Comparison of ENCODE assay signal across 34 mouse cellular contexts in genomic region chr19:29350991-29351390, GRCm38 (mm10). TPM values are rescaled to one million over a fixed set of nuclear protein-coding genes. Genes with fewer than 3 reads are reported as not detected.
DNase-seq lines count a peak whose midpoint lies in the region; ATAC-seq and TF ChIP-seq lines count a peak whose summit lies in the region.
"Had no signal": no experiment of that assay in that cellular context is flagged by ENCODE, and none has a peak within 500 bp of the region (broad histone marks: within the 10 kb centered on the region; RNA-seq: fewer than 3 reads in every experiment).

No protein-coding gene starts in this region.

- ATAC-seq in midbrain, embryonic 11.5 days (ENCODE audit: low FRiP score): no peak
- ATAC-seq: activated CD4-positive, CD25-positive, alpha-beta regulatory T cell, adult 4 months; CD4-positive, CD25-positive, alpha-beta regulatory T cell, adult 4 months; forebrain, embryonic 15.5 days; hindbrain, postnatal 0 days; inflammation-experienced regulatory T-cells, adult 6 months; intestine, embryonic 16.5 days had no signal

- H3K27ac ChIP-seq in midbrain, embryonic 11.5 days (ENCODE audit: low read depth, low read length): no peak overlapping the region
- H3K27ac ChIP-seq in midbrain, embryonic 10.5 days (replicated peaks): no peak overlapping the region
- no peak overlapping the region for H3K27ac ChIP-seq in ES-E14 (ENCODE audit: insufficient read depth, low read depth, low read length, poor library complexity, severe bottlenecking)
- H3K27ac ChIP-seq: embryonic facial prominence, embryonic 12.5 days; embryonic facial prominence, embryonic 15.5 days; forebrain, embryonic 15.5 days; hindbrain, embryonic 14.5 days; hindbrain, postnatal 0 days had no signal

- no peaks in the 10 kb centered on the region for H3K9me3 ChIP-seq in midbrain, embryonic 11.5 days (ENCODE audit: control insufficient read depth, low read length)
- no peaks in the 10 kb centered on the region for H3K9me3 ChIP-seq in midbrain, embryonic 10.5 days (replicated peaks)
- no peaks in the 10 kb centered on the region for H3K9me3 ChIP-seq in ES-E14 (ENCODE audit: control insufficient read depth, insufficient read depth, low read depth, low read length)
- H3K9me3 ChIP-seq: embryonic facial prominence, embryonic 12.5 days; embryonic facial prominence, embryonic 15.5 days; forebrain, embryonic 15.5 days had no signal

- WGBS in midbrain, embryonic 11.5 days: 57% methylated on average over 5 of the region's 5 CpGs
- WGBS in midbrain, embryonic 10.5 days: 57% methylated on average over 5 of the region's 5 CpGs

- in situ Hi-C loops in ES-E14 (cut with MboI; ENCODE audit: low sequenced_read_pairs in 2 of 2, unreplicated experiment in 2 of 2): loop anchor here in 1 of 2 experiments (10.0 kb wide), 1 partner anchor 286 kb away; no protein-coding TSS in a partner anchor

- no peak overlapping the region for H3K9ac ChIP-seq in midbrain, embryonic 11.5 days (ENCODE audit: low read length)
- H3K9ac ChIP-seq in ES-E14 (ENCODE audit: insufficient read depth, low read depth, low read length, poor library complexity, severe bottlenecking): no peak overlapping the region
- H3K9ac ChIP-seq: embryonic facial prominence, embryonic 12.5 days; embryonic facial prominence, embryonic 15.5 days; forebrain, embryonic 15.5 days; hindbrain, embryonic 14.5 days had no signal

- H3K4me2 ChIP-seq in midbrain, embryonic 11.5 days: no peak overlapping the region
- H3K4me2 ChIP-seq: embryonic facial prominence, embryonic 12.5 days; embryonic facial prominence, embryonic 15.5 days; forebrain, embryonic 15.5 days; heart, embryonic 11.5 days; hindbrain, embryonic 14.5 days had no signal

- H3K36me3 ChIP-seq in midbrain, embryonic 11.5 days (ENCODE audit: control insufficient read depth, insufficient read depth, low read length): no peaks in the 10 kb centered on the region
- H3K36me3 ChIP-seq in midbrain, embryonic 10.5 days: no peaks in the 10 kb centered on the region
- H3K36me3 ChIP-seq in ES-E14 (ENCODE audit: control insufficient read depth, insufficient read depth, low read length, poor library complexity, severe bottlenecking): no peaks in the 10 kb centered on the region

- H3K27me3 ChIP-seq in midbrain, embryonic 11.5 days (ENCODE audit: control insufficient read depth, insufficient read depth, low read length): no peaks in the 10 kb centered on the region
- H3K27me3 ChIP-seq in midbrain, embryonic 10.5 days (ENCODE audit: low read depth, poor library complexity, severe bottlenecking): no peaks in the 10 kb centered on the region
- H3K27me3 ChIP-seq: embryonic facial prominence, embryonic 12.5 days; embryonic facial prominence, embryonic 15.5 days; forebrain, embryonic 15.5 days had no signal

- H3K4me1 ChIP-seq in midbrain, embryonic 11.5 days (ENCODE audit: control insufficient read depth, insufficient read depth, low read length): peaks cover 3% of the 10 kb centered on the region; the same call in 1 of the 2 replicates
- peaks cover 8% of the 10 kb centered on the region for H3K4me1 ChIP-seq in midbrain, embryonic 10.5 days
- peaks cover 8% of the 10 kb centered on the region in 2 experiments; a peak in 2 of 4 replicates for H3K4me1 ChIP-seq in ES-E14 (ENCODE audit: control insufficient read depth in 2 of 2, insufficient read depth in 2 of 2, low read length in 2 of 2, poor library complexity in 1 of 2)
- H3K4me1 ChIP-seq: embryonic facial prominence, embryonic 12.5 days had no signal

- H3K4me3 ChIP-seq in midbrain, embryonic 11.5 days (ENCODE audit: low read depth, low read length): no peak overlapping the region
- no peak overlapping the region for H3K4me3 ChIP-seq in midbrain, embryonic 10.5 days
- no peak overlapping the region for H3K4me3 ChIP-seq in ES-E14 (ENCODE audit: insufficient read depth in 1 of 2, low read depth in 1 of 2, low read length in 2 of 2, poor library complexity in 1 of 2, severe bottlenecking in 1 of 2)
- H3K4me3 ChIP-seq: embryonic facial prominence, embryonic 12.5 days; embryonic facial prominence, embryonic 15.5 days; forebrain, embryonic 15.5 days had no signal

- peak; percentile 72 for DNase-seq in midbrain, embryonic 11.5 days (ENCODE audit: low spot score, missing footprints)
- DNase-seq in midbrain, embryonic 10.5 days (ENCODE audit: low spot score): no peak
- DNase-seq in ES-E14 (ENCODE audit: low read depth, low spot score) (peak; percentile 47), R1 (ENCODE audit: low read depth, low spot score) (peak; percentile 76)
- no peak for DNase-seq in urinary bladder, adult 18-20 months (ENCODE audit: low spot score in 2 of 2)
- no peak for DNase-seq in right cerebral cortex, postnatal 4 days
- DNase-seq: adrenal gland, adult 8-10 months; adrenal gland, postnatal 25 days; cerebellum, adult 11-12 months; cerebellum, adult 9-10 months; cerebellum, postnatal 14 days; gastrocnemius, postnatal 10 days; gastrocnemius, postnatal 36 days; kidney, adult 18-20 months had no signal

TF ChIP-seq in ES-E14, 5 proteins besides CTCF, POLR2A, EP300 and RAD21:
- TF ChIP-seq CHD2 (IDR thresholded peaks at IDR 0.05; ENCODE audit: low read depth, low read length): no peak
- TF ChIP-seq HCFC1 (IDR thresholded peaks at IDR 0.05; ENCODE audit: borderline replicate concordance, insufficient read depth, low read length): no peak
- TF ChIP-seq ZNF384 (IDR thresholded peaks at IDR 0.05; ENCODE audit: low read depth, low read length): no peak
- TF ChIP-seq MAFK (IDR thresholded peaks at IDR 0.05; ENCODE audit: insufficient read depth, low read depth, low read length): no peak
- no peak for TF ChIP-seq ZC3H11A (IDR thresholded peaks at IDR 0.05; ENCODE audit: borderline replicate concordance, low read depth, low read length)

RNA-seq across cellular contexts. Expression of gene Plgrkt, which starts 16.2 kb away (rescaled TPM):
- 60.4 and 68.1 TPM in 2 replicates for polyA plus RNA-seq in midbrain, embryonic 11.5 days (2014; fragmentation: Nextera tagmentation; extraction: Ambion mirVana)
- polyA plus RNA-seq in midbrain, embryonic 10.5 days (2016; fragmentation: Nextera tagmentation; extraction: Ambion mirVana): 40.4 and 43.8 TPM in 2 replicates
- 13.6 and 15.7 TPM in 2 replicates for total RNA-seq in ES-E14 (2012; rRNA removed)

RNA-seq across cellular contexts. Expression of gene Cd274, which starts 16.3 kb away (rescaled TPM):
- 0.34 and 0.77 TPM in 2 replicates for polyA plus RNA-seq in midbrain, embryonic 11.5 days (2014; fragmentation: Nextera tagmentation; extraction: Ambion mirVana)
- 0.29 and 0.38 TPM in 2 replicates for polyA plus RNA-seq in midbrain, embryonic 10.5 days (2016; fragmentation: Nextera tagmentation; extraction: Ambion mirVana)
- total RNA-seq in ES-E14 (2012; rRNA removed): 0.58 and 0.62 TPM in 2 replicates

RNA-seq across cellular contexts. Expression of gene Rln1, which starts 16.5 kb away (rescaled TPM):
- polyA plus RNA-seq in midbrain, embryonic 11.5 days (2014; fragmentation: Nextera tagmentation; extraction: Ambion mirVana): 0.77 and 0.82 TPM in 2 replicates
- 0.57 and 1.3 TPM in 2 replicates for polyA plus RNA-seq in midbrain, embryonic 10.5 days (2016; fragmentation: Nextera tagmentation; extraction: Ambion mirVana)
- 3.4 and 4.1 TPM in 2 replicates for total RNA-seq in ES-E14 (2012; rRNA removed)
- total RNA-seq: adrenal gland, adult 8-10 months; adrenal gland, postnatal 25 days; common myeloid progenitor, adult 5-6 weeks; gastrocnemius, adult 18-20 months; gastrocnemius, postnatal 10 days; gastrocnemius, postnatal 36 days; granulocyte monocyte progenitor cell, adult 5-6 weeks; heart, adult 8-10 months; heart, postnatal 25 days; hematopoietic stem cell, adult 5-6 weeks had no signal
- polyA plus RNA-seq: activated CD4-positive, CD25-positive, alpha-beta regulatory T cell, adult 4 months; CD4-positive, CD25-positive, alpha-beta regulatory T cell, adult 4 months; inflammation-experienced regulatory T-cells, adult 6 months; intestine, embryonic 16.5 days had no signal

RNA-seq across cellular contexts. Expression of gene Insl6, which starts 25.8 kb away (rescaled TPM):
- polyA plus RNA-seq in midbrain, embryonic 11.5 days (2014; fragmentation: Nextera tagmentation; extraction: Ambion mirVana): 6.3 and 8.0 TPM in 2 replicates
- polyA plus RNA-seq in midbrain, embryonic 10.5 days (2016; fragmentation: Nextera tagmentation; extraction: Ambion mirVana): 5.4 and 8.9 TPM in 2 replicates
- 1.7 and 3.2 TPM in 2 replicates for total RNA-seq in ES-E14 (2012; rRNA removed)
- total RNA-seq: gastrocnemius, adult 18-20 months; gastrocnemius, postnatal 36 days; hindbrain, postnatal 0 days had no signal

RNA-seq across cellular contexts. Expression of gene Pdcd1lg2, which starts 59.7 kb away (rescaled TPM):
- polyA plus RNA-seq in midbrain, embryonic 11.5 days (2014; fragmentation: Nextera tagmentation; extraction: Ambion mirVana): not detected in 2 replicates
- polyA plus RNA-seq in midbrain, embryonic 10.5 days (2016; fragmentation: Nextera tagmentation; extraction: Ambion mirVana): not detected in 2 replicates
- total RNA-seq in ES-E14 (2012; rRNA removed): not detected in 2 replicates
- total RNA-seq: adrenal gland, adult 8-10 months; adrenal gland, postnatal 25 days; gastrocnemius, adult 18-20 months; gastrocnemius, postnatal 10 days; gastrocnemius, postnatal 36 days; granulocyte monocyte progenitor cell, adult 5-6 weeks; heart, postnatal 25 days had no signal
- polyA plus RNA-seq: C2C12; embryonic facial prominence, embryonic 15.5 days; forebrain, embryonic 11.5 days; forebrain, embryonic 15.5 days; heart, embryonic 11.5 days; heart, embryonic 14.5 days; heart, postnatal 0 days had no signal

Comparison
In these comparisons a context has a peak if more than half of its experiments do, and no peak if none do; other contexts are left out.
1. DNase-seq: peak in midbrain, embryonic 11.5 days (single experiment), ES-E14 (single experiment) and R1 (single experiment); none in midbrain, embryonic 10.5 days (single experiment), urinary bladder, adult 18-20 months (0 of 2) and right cerebral cortex, postnatal 4 days (single experiment).